Mouse (Mus musculus) brain, embryonic 14.5 days (tissue): Measurements from ENCODE around the gene Mgmt.

ENCODE experiments used
- CTCF ChIP-seq: fragments of 200-500 bp; IDR thresholded peaks from 2 replicates; pipeline ENCODE4 v1.5.1; 2012; ENCODE audit warnings: inconsistent platforms, mild to moderate bottlenecking, moderate library complexity, borderline replicate concordance; ENCODE audit not compliant: insufficient read depth, insufficient read length; ENCODE audit errors: extremely low read depth
- POLR2A ChIP-seq: fragments of 200-500 bp; IDR thresholded peaks from 2 replicates; pipeline ENCODE4 v1.6.1; 2012; ENCODE audit warnings: mild to moderate bottlenecking, inconsistent platforms, borderline replicate concordance; ENCODE audit not compliant: poor library complexity, insufficient read depth, insufficient read length, severe bottlenecking; ENCODE audit errors: extremely low read depth

DNA sequence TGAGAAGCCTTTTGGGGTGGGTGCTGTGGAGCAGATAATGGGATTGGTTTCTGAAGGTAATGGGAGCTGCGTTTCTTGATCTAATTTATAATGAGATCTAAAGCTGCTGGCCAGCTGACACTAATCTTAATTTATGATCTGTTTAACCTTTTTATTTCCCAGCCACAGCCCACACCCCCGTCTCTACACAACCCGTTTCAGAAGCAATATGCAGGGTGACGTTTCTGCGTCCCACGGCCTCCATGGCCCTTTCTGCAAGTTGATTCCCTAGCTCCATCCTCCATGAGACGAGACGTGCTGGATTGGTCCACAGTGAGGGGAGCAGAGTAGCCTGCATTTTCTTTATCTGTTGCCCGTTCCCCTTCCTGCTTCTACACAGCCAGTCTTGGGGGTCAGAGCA, 31.8 kb downstream of the Mgmt start:
- TF ChIP-seq CTCF (no peak), POLR2A (no peak)
